Mouse (Mus musculus): Measurements from ENCODE around the gene Ttc21a.

DNA sequence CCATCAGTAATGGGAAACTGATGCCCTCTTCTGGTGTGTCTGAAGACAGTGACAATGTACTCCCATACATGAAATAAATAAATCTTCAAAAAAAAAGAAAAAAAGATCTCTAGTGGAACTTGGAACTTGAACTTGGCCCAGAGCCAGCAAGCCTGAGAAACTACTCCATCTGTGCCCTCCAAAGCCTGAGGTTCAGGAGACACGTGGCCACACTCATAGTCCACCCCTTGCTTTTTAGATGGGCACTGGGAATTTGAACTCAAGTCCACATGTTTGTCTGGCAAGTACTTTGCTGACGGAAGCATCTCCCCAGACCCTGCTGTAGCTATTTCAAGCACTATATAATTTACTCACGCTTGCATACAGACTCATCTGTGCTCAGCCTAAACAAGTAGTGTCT, 27.8 kb downstream of the Ttc21a start:
- TF ChIP-seq CHD2 (IDR thresholded peaks at IDR 0.05; ENCODE audit: low read depth, low read length): no peak
- no peak for TF ChIP-seq MAFK (IDR thresholded peaks at IDR 0.05; ENCODE audit: insufficient read depth, low read depth, low read length)
